Mouse (Mus musculus) mesoderm, embryonic 11.5 days (tissue): ENCODE measurements at regions not wholly inside any gene's neighbourhood (a gene's known extent, or its start where the extent isn't known, plus 50 kb on each side); places are given as distances from the start of the nearest gene placed in this dataset.

Experiments
- DNase-seq: peaks from one replicate; pipeline ENCODE4 v3.0.0-alpha.2; 2012; ENCODE audit warnings: low read depth, low spot score

GRCm38 (mm10) chr5:120251697-120252401 is 135.6 kb downstream of the Rbm19 start:
- no peak for DNase-seq

- DNase-seq = peak; percentile 59
Measured at GRCm38 (mm10) chr5:120252551-120252950, 136.3 kb downstream of the Rbm19 start.

GRCm38 (mm10) chr5:120262715-120263273 is 146.5 kb downstream of the Rbm19 start:
- no peak for DNase-seq

- peak; percentile 35 for DNase-seq
Measured at GRCm38 (mm10) chr5:120269416-120269860, 153.2 kb downstream of the Rbm19 start.

GRCm38 (mm10) chr5:120270887-120271616 is 154.8 kb downstream of the Rbm19 start:
- DNase-seq = peak; percentile 36

GRCm38 (mm10) chr5:120276229-120276628 is 155.3 kb upstream of the Lhx5 start:
- DNase-seq = no peak

- DNase-seq = no peak
Measured at GRCm38 (mm10) chr5:120280321-120280720, 151.2 kb upstream of the Lhx5 start.

- no peak for DNase-seq
Measured at GRCm38 (mm10) chr5:120280991-120281602, 150.4 kb upstream of the Lhx5 start.

- no peak for DNase-seq
Measured at GRCm38 (mm10) chr5:120281840-120282565, 149.5 kb upstream of the Lhx5 start.

GRCm38 (mm10) chr5:120284625-120285024 is 146.9 kb upstream of the Lhx5 start:
- no peak for DNase-seq

- DNase-seq = peak; percentile 64
Measured at GRCm38 (mm10) chr5:120285036-120285435, 146.5 kb upstream of the Lhx5 start.

- DNase-seq = no peak
Measured at GRCm38 (mm10) chr5:120286787-120287186, 144.7 kb upstream of the Lhx5 start.

GRCm38 (mm10) chr5:120288036-120288684 is 143.3 kb upstream of the Lhx5 start:
- DNase-seq = no peak

- DNase-seq = no peak
Measured at GRCm38 (mm10) chr5:120294526-120295078, 136.9 kb upstream of the Lhx5 start.

GRCm38 (mm10) chr5:120297190-120297589 is 134.3 kb upstream of the Lhx5 start:
- DNase-seq = no peak

GRCm38 (mm10) chr5:120297665-120298282 is 133.7 kb upstream of the Lhx5 start:
- DNase-seq = no peak

GRCm38 (mm10) chr5:120301672-120302071 is 129.8 kb upstream of the Lhx5 start:
- DNase-seq = no peak

GRCm38 (mm10) chr5:120302307-120302706 is 129.2 kb upstream of the Lhx5 start:
- no peak for DNase-seq

- no peak for DNase-seq
Measured at GRCm38 (mm10) chr5:120304295-120304701, 127.2 kb upstream of the Lhx5 start.

GRCm38 (mm10) chr5:120312299-120312698 is 119.2 kb upstream of the Lhx5 start:
- DNase-seq = no peak
